27 mouse cellular contexts compared by ENCODE assay signal in genomic region chr12:72688281-72688680, GRCm38 (mm10). TPM values are rescaled to one million over a fixed set of nuclear protein-coding genes. Genes with fewer than 3 reads are reported as not detected.
DNase-seq lines count a peak whose midpoint lies in the region; ATAC-seq and TF ChIP-seq lines count a peak whose summit lies in the region.
"Not testable (repeated sequence)": the region's sequence is repeated elsewhere in the genome, so short reads cannot be mapped to it uniquely, and the experiment has no call there.
"Had no signal": no experiment of that assay in that cellular context is flagged by ENCODE, and none has a peak within 500 bp of the region (broad histone marks: within the 10 kb centered on the region; RNA-seq: fewer than 3 reads in every experiment).

No protein-coding gene starts in this region.

- DNase-seq in MEL (ENCODE audit: low read depth, low spot score): peak; percentile 58
- peak; percentile 56 for DNase-seq in ZHBTc4 (ENCODE audit: low read depth, low spot score)
- not testable (repeated sequence) for DNase-seq in liver, embryonic 11.5 days (ENCODE audit: low spot score); liver, embryonic 14.5 days (ENCODE audit: low read depth in 3 of 3, low spot score in 3 of 3); midbrain, embryonic 10.5 days (ENCODE audit: low spot score)
- DNase-seq in retina, adult 2 months (ENCODE audit: low read depth, low spot score): peak; percentile 54

- H3K4me1 ChIP-seq in ES-Bruce4 (ENCODE audit: control insufficient read depth, insufficient read depth, low read length); MEL (ENCODE audit: control insufficient read depth in 1 of 2, insufficient read depth in 2 of 2, low read length in 2 of 2); liver, embryonic 11.5 days (replicated peaks; ENCODE audit: control insufficient read depth, insufficient read depth, low read length); liver, embryonic 14.5 days (replicated peaks; ENCODE audit: control insufficient read depth in 2 of 2, insufficient read depth in 2 of 2, low read length in 1 of 2): not testable (repeated sequence)
- H3K4me1 ChIP-seq in midbrain, embryonic 10.5 days: peaks cover 17% of the 10 kb centered on the region

- H3K4me3 ChIP-seq in ES-Bruce4 (ENCODE audit: low read depth, low read length); MEL (ENCODE audit: control insufficient read depth in 1 of 2, insufficient read depth in 1 of 2, low read depth in 2 of 2, low read length in 2 of 2); liver, embryonic 11.5 days (ENCODE audit: low read depth, low read length); liver, embryonic 14.5 days (ENCODE audit: insufficient read depth in 1 of 2, low read depth in 2 of 2, low read length in 2 of 2); midbrain, embryonic 10.5 days: not testable (repeated sequence)

- peak; percentile 41; the same call in 1 of the 2 replicates for ATAC-seq in liver, embryonic 11.5 days (replicated peaks; ENCODE audit: low FRiP score)
- ATAC-seq in liver, embryonic 14.5 days (ENCODE audit: insufficient read depth): peak; percentile 55; the same call in 1 of the 2 replicates

- 50% methylated on average over 2 of the region's 2 CpGs for WGBS in liver, embryonic 11.5 days
- WGBS in liver, embryonic 14.5 days (ENCODE audit: insufficient replicate concordance): 32% methylated on average over 2 of the region's 2 CpGs
- WGBS in midbrain, embryonic 10.5 days: 22% methylated on average over 2 of the region's 2 CpGs

- not testable (repeated sequence) for TF ChIP-seq POLR2A in ES-Bruce4 (IDR thresholded peaks at IDR 0.05; ENCODE audit: insufficient read depth, low read length); MEL (IDR thresholded peaks at IDR 0.05; ENCODE audit: control insufficient read depth in 1 of 2, insufficient read depth in 1 of 2, low read depth in 1 of 2, low read length in 2 of 2, poor library complexity in 1 of 2)

- TF ChIP-seq CTCF in ES-Bruce4 (IDR thresholded peaks at IDR 0.05; ENCODE audit: low read depth, low read length); MEL (IDR thresholded peaks at IDR 0.05 in 2 of 3, conservative IDR thresholded peaks at IDR 0.05 in 1 of 3; ENCODE audit: control insufficient read depth in 1 of 3, insufficient read depth in 1 of 3, low read depth in 2 of 3, low read length in 3 of 3, poor library complexity in 1 of 3, severe bottlenecking in 1 of 3); liver, embryonic 14.5 days (IDR thresholded peaks at IDR 0.05; ENCODE audit: low read depth): not testable (repeated sequence)

- H3K79me2 ChIP-seq in MEL (ENCODE audit: control insufficient read depth, insufficient read depth, low read length, poor library complexity): not testable (repeated sequence)

- TF ChIP-seq RAD21 in MEL (IDR thresholded peaks at IDR 0.05; ENCODE audit: low read depth, low read length): not testable (repeated sequence)

- peak overlapping the region; percentile 59 for H3K9ac ChIP-seq in ES-Bruce4 (ENCODE audit: low read depth, poor library complexity, severe bottlenecking)
- not testable (repeated sequence) for H3K9ac ChIP-seq in MEL (ENCODE audit: control insufficient read depth, low read depth, low read length, poor library complexity, severe bottlenecking); liver, embryonic 11.5 days (ENCODE audit: low read depth, low read length); liver, embryonic 14.5 days (replicated peaks)

- not testable (repeated sequence) for H3K4me2 ChIP-seq in liver, embryonic 11.5 days; liver, embryonic 14.5 days (ENCODE audit: low read depth)

- not testable (repeated sequence) for H3K36me3 ChIP-seq in ES-Bruce4 (ENCODE audit: control insufficient read depth, insufficient read depth, low read length, poor library complexity, severe bottlenecking); MEL (ENCODE audit: control insufficient read depth in 1 of 2, insufficient read depth in 2 of 2, low read length in 2 of 2); liver, embryonic 11.5 days (ENCODE audit: control insufficient read depth, insufficient read depth, low read length); liver, embryonic 14.5 days (replicated peaks; ENCODE audit: control insufficient read depth, insufficient read depth, low read depth); midbrain, embryonic 10.5 days

- peak overlapping the region; percentile 100 for H3K27ac ChIP-seq in ES-Bruce4 (ENCODE audit: insufficient read depth, low read length)
- H3K27ac ChIP-seq in MEL (ENCODE audit: control insufficient read depth, low read depth, low read length); liver, embryonic 11.5 days (ENCODE audit: low read depth, low read length); liver, embryonic 14.5 days: not testable (repeated sequence)
- H3K27ac ChIP-seq in midbrain, embryonic 10.5 days (replicated peaks): peak overlapping the region; percentile 55; the same call in 1 of the 2 replicates

- peak; percentile 97 for TF ChIP-seq EP300 in ES-Bruce4 (IDR thresholded peaks at IDR 0.05; ENCODE audit: insufficient read depth, low read depth, low read length)
- not testable (repeated sequence) for TF ChIP-seq EP300 in MEL (IDR thresholded peaks at IDR 0.05; ENCODE audit: low read depth in 1 of 2, low read length in 2 of 2); liver, embryonic 14.5 days (IDR thresholded peaks at IDR 0.05; ENCODE audit: low read depth)

- not testable (repeated sequence) for H3K27me3 ChIP-seq in ES-Bruce4 (ENCODE audit: control insufficient read depth, insufficient read depth, low read length, poor library complexity, severe bottlenecking); MEL (ENCODE audit: control insufficient read depth in 1 of 2, insufficient read depth in 2 of 2, low read length in 2 of 2); liver, embryonic 11.5 days (replicated peaks; ENCODE audit: control insufficient read depth, insufficient read depth, low read length); liver, embryonic 14.5 days (ENCODE audit: control insufficient read depth, insufficient read depth, low read length); midbrain, embryonic 10.5 days (ENCODE audit: low read depth, poor library complexity, severe bottlenecking)

- not testable (repeated sequence) for H3K9me3 ChIP-seq in ES-Bruce4 (replicated peaks; ENCODE audit: control insufficient read depth, insufficient read depth, low read length, poor library complexity, severe bottlenecking); MEL (replicated peaks; ENCODE audit: insufficient read depth, low read length); liver, embryonic 11.5 days (ENCODE audit: control insufficient read depth, low read length); liver, embryonic 14.5 days (ENCODE audit: control insufficient read depth, low read length); midbrain, embryonic 10.5 days (replicated peaks)

TF ChIP-seq in MEL, 35 proteins besides CTCF, POLR2A, EP300 and RAD21:
- TF ChIP-seq ETS1 (IDR thresholded peaks at IDR 0.05; ENCODE audit: low read depth, low read length): peak; percentile 61; the same call in 1 of the 2 replicates
- TF ChIP-seq TBP (IDR thresholded peaks at IDR 0.05; ENCODE audit: low read depth, low read length): 0 out of 2 replicates have a peak, but pooled peaks have one; percentile 30

RNA-seq across cellular contexts. Expression of gene Dhrs7, which starts 23.6 kb away (rescaled TPM):
- polyA plus RNA-seq in ES-Bruce4 (2011; ENCODE audit: insufficient read depth, insufficient read length, low read depth, missing spikeins) (38.0 and 42.7 TPM in 2 replicates), MEL (2012; ENCODE audit: insufficient read depth in 1 of 2, insufficient read length in 2 of 2, low read depth in 1 of 2, low replicate concordance in 2 of 2, missing spikeins in 1 of 2) (10 to 100 TPM in 1 of 2 experiments, not detected in 1; 14.9 TPM)
- total RNA-seq in MEL (2012; rRNA removed): 11.6 and 13.8 TPM in 2 replicates
- 12.6 and 13.7 TPM in 2 replicates for polyA plus RNA-seq in liver, embryonic 11.5 days (2014; fragmentation: Nextera tagmentation; extraction: Ambion mirVana)
- polyA plus RNA-seq in liver, embryonic 14.5 days (2012; rRNA removed): 4.3 and 8.1 TPM in 2 replicates
- 15.5 and 17.0 TPM in 2 replicates for polyA plus RNA-seq in liver, embryonic 14.5 days (2014; fragmentation: Nextera tagmentation; extraction: Ambion mirVana)
- 12.6 and 13.2 TPM in 2 replicates for polyA plus RNA-seq in midbrain, embryonic 10.5 days (2016; fragmentation: Nextera tagmentation; extraction: Ambion mirVana)

RNA-seq across cellular contexts. Expression of gene Gm4756, which starts 38.8 kb away (rescaled TPM):
- polyA plus RNA-seq in ES-Bruce4 (2011; ENCODE audit: insufficient read depth, insufficient read length, low read depth, missing spikeins): 5.1 and 10.6 TPM in 2 replicates
- not detected in 2 replicates for total RNA-seq in MEL (2012; rRNA removed)
- not detected for polyA plus RNA-seq in MEL (2012; ENCODE audit: insufficient read depth in 1 of 2, insufficient read length in 2 of 2, low read depth in 1 of 2, low replicate concordance in 2 of 2, missing spikeins in 1 of 2)
- not detected in 2 replicates for polyA plus RNA-seq in liver, embryonic 11.5 days (2014; fragmentation: Nextera tagmentation; extraction: Ambion mirVana)
- polyA plus RNA-seq in liver, embryonic 14.5 days (2012; rRNA removed): 0.06 and 0.10 TPM in 2 replicates
- polyA plus RNA-seq in liver, embryonic 14.5 days (2014; fragmentation: Nextera tagmentation; extraction: Ambion mirVana): 0.08 and 0.18 TPM in 2 replicates
- not detected in 2 replicates for polyA plus RNA-seq in midbrain, embryonic 10.5 days (2016; fragmentation: Nextera tagmentation; extraction: Ambion mirVana)
- total RNA-seq: adrenal gland, adult 18-20 months; adrenal gland, postnatal 10 days; adrenal gland, postnatal 36 days; gastrocnemius, adult 18-20 months; gastrocnemius, postnatal 10 days; gastrocnemius, postnatal 36 days; granulocyte monocyte progenitor cell, adult 5-6 weeks; heart, adult 8-10 months; heart, postnatal 10 days; heart, postnatal 36 days had no signal
- polyA plus RNA-seq: embryonic facial prominence, embryonic 11.5 days; embryonic facial prominence, embryonic 14.5 days; forebrain, embryonic 10.5 days; forebrain, embryonic 13.5 days; forebrain, embryonic 16.5 days; heart, embryonic 11.5 days; heart, embryonic 14.5 days; hindbrain, embryonic 10.5 days; hindbrain, embryonic 13.5 days; hindbrain, embryonic 16.5 days had no signal
